Mouse (Mus musculus) layer of hippocampus, adult 9-11 months (tissue): Measurements from ENCODE around the gene Zfp335.

Experiments used
- DNase-seq: peaks from one replicate; pipeline ENCODE4 v3.0.0; 2022

Gene Zfp335

GRCm38 (mm10) chr2:164924100-164924857 is 12.7 kb upstream of the Zfp335 start:
- DNase-seq: peak; percentile 90

GRCm38 (mm10) chr2:164923291-164923690 is 11.7 kb upstream of the Zfp335 start:
- no peak for DNase-seq

DNA sequence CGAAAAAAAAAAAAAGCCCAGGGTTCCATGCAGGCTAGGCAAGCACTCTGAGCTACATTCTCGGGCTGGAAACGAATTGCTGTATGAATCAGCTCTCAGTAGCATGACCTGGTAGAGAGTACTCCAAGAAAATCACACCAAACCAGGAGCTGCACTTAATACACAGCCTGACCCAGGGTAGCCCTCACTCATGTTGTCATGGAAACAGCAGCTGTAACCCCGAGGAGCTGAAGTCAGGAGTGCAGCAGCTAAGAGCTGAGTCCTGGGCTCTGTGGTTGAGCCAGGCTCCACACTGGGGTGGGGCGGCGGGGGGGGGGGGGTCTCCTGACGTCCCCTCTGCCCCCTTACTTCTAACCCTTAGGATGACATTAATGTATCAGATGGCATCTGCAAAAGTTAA is 10.4 kb upstream of the Zfp335 start:
- DNase-seq: no peak

DNA sequence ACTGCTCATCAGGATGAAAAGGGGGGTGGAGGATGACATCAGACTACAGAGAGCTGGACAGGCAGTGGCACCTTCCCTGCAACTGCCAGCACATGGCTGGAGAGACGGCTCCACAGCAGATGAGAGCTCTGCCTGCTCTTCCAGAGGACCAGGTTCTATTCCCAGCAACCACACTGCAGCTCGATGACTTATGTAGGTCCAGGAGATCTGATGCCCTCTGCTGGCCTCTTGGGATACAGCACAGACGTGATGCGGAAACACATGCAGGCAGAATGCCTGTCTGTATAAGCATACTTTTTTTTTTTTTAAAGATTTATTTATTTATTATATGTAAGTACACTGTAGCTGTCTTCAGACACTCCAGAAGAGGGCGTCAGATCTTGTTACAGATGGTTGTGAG is 6.8 kb upstream of the Zfp335 start:
- no peak for DNase-seq

DNA sequence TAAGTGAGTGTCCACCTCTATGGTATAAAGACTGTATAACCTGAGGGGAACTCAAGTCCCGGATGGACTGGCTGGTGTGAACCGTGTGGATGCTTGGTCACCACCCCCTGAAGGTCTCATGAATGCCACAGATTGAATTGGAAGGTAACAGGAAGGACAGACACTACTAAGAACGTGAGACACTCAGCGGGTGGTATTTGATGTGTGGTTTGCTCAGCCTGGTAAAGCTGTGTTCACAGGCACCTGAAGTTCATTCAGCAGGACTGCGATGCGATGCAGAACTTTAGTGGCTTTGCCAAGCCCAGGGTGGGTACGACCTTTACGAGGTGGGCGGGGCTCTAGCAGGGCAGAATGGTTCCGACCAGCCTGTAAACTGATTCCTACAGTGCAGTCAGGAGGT is 5.8 kb upstream of the Zfp335 start:
- DNase-seq: no peak

DNA sequence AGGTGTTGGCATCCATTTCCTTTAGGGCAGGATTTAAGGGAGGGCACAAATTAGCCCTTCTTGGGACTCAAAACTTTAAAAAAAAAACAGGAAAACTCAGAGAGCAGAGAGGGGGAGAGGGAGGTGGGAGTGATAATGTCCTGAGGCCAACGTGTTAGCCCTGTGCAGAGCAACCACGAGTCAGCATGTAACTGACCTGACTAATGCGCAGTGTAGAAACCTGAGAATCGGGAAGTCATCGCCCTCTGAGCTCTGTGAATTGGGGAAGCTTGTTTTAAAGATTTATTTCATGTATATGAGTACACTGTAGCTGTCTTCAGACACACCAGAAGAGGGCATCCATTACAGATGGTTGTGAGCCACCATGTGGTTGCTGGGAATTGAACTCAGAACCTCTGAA is 5.3 kb upstream of the Zfp335 start:
- DNase-seq: no peak

DNA sequence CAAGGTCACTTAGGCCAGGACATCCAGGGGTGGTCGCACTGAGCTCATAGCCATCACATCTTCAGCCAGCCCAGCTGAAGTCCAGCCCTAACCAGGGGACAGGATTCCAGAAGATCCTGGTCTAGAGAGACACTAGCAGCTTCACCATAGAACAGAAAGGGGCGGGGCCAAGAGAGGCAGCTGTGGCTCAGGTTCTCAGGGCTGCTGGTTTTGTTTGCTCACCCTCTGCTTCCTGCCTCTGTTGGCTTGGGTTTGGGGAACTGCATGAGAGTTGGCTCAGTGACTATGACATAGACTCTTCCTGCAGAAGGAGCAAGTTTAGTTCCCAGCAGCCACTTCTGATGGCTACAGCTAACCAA is 1.9 kb upstream of the Zfp335 start:
- DNase-seq: peak; percentile 61

GRCm38 (mm10) chr2:164912749-164913427 is 1.3 kb upstream of the Zfp335 start:
- DNase-seq: no peak

- DNase-seq: peak; percentile 88
These were observed 594 bp upstream of the Zfp335 start for GRCm38 (mm10) chr2:164912151-164912550.

GRCm38 (mm10) chr2:164910360-164911061 is 1.0 kb downstream of the Zfp335 start:
- DNase-seq: no peak

DNA sequence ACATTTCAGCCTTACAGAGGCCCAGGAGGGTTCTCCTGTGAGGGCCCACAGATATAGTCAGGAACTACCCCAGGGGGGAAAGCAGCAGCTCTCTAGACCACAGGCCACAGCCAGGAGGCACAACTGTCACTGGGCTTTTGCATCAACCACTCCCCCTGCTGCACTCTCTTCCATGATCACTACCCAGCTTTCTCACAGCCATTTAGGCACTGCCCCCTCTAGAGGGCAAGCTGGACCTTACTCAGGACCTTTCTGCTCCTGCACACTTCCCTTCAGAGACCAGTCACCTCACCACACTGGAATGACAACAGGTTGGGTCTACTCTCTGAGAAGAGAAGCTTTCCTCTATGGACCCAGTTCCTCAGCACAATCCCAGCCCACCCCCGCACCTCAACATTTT is 2.0 kb downstream of the Zfp335 start:
- no peak for DNase-seq

GRCm38 (mm10) chr2:164909100-164909499 is 2.5 kb downstream of the Zfp335 start:
- DNase-seq: no peak

DNA sequence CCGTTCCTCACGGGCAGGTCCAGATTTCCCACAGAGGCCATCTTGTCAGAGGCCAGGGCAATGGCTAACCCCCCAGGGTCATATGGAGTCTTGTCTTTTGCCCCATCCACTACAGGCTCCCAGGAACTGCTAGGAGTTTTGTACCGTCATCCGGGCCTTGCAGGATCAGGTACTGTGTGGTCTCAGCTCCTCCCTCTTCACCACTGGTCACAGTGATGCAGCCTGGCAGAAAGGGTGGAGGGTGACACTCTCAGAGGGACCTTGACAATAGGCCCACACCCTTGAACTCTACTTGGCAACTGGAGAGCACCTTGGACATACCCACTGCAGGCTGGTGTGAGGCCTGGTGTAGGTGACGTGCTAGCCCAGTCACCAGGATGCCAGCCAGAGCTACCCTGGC is 3.5 kb downstream of the Zfp335 start:
- no peak for DNase-seq

DNA sequence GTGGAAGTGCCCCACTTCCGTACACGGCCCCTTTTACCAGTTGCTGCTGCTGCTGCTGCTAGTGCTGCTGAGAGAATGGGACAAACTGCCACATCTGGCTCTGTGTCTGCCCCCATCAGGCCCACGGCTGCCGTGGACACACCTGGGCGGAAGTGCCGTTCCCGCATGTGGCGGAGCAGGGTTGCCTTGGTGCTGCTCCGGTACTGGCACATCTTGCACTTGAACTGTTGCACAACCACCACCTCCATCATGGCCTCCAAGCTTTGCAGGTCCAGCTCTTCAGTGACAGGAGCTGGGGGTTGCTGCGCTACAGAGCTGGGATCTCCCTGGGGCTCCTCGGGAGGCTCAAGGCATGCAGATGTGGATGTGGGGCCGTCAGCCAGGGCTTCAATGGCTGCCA is 4.0 kb downstream of the Zfp335 start:
- no peak for DNase-seq

DNA sequence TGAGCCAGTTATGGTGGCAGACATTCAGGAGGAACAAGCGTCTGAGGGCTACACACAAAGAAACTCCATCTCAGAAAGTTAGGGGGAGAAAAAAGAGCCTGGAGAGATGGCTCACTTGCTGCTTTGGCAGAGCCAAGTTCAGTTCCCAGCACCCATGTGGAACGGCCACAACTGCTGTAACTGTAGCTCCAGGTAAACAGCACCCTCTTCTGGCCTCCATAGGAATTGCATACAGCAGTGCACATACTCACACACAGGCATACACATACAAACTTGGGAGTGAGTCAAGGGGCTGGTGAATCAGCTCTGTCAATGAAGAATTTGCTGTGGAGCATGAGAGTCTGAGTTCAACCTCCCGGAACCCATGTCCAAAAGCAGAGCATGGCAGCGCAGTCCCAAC is 5.5 kb downstream of the Zfp335 start:
- no peak for DNase-seq

GRCm38 (mm10) chr2:164903496-164903895 is 8.1 kb downstream of the Zfp335 start:
- DNase-seq: no peak

DNA sequence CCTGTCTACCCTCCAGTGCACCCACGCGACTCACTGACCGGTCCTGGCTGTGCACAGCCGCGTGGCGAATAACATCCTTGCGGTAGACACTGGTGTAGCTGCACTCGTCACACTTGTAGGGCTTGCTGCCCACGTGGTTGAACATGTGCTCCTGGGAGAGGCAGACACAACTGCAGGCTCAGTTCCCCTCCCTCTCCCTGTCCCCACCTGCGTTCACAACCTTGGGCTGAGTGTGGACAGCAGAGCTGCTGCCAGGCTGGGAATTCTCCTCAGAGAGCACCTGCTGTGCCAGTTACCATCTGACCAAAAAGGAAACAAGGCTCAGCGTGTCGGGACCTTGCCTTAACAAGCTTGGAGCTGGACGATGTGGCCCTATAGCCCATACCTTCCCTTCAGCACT is 10.2 kb downstream of the Zfp335 start:
- no peak for DNase-seq

DNA sequence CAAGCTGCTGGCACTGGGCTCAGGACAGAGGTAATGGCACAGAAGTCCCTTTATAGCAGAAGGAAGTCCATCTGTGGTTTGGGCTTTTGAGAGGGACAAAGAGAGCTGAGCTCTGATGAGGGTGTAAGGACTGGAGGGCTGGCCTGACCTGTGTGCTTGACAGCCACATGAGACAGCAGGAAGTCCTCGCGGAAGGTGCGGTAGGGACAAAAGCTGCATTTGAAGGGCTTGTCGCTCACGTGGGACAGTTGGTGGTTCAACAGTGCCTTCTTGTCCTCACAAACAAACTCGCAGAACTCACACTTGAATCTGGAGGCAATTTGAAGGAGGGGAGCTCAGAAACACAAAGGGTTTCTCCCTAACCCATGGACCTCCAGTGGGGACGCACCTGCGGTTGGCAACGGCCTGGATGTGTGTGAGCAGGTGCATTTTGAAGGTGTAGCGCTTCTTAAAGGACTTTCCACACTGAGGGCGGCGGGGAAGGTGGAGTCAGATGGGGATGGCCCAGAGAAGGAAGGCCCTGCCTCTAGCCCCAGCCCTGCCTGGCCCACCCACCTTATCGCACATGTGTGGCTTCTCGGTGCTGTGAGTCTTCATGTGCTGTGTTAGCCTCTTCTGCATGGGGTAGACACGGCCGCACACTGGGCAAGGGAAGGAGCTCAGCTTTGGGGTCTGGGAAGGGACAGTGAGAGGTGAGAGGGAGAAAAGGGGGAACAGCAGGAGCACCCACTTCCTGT is 11.7 kb downstream of the Zfp335 start:
- DNase-seq: no peak

DNA sequence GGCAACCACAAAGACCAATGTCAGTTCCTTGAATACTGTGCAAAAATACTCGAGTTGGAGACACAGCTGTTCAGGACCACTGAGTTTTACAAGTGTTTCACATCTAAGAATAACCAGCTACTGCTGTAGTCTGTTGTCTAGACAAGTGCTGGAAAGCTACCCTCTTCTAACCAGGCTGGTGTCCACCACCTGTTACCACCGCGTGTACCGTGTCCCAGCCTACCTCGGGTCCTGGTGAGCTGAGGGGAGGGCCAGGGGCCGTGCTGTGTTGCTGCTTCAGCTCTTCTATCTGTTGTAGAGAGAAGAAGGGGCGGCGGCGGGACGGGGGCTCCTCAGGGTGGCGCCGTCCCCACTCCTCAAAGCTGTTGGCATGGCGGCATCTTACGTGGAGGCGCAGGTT is 12.5 kb downstream of the Zfp335 start:
- no peak for DNase-seq

GRCm38 (mm10) chr2:164898008-164898407 is 13.5 kb downstream of the Zfp335 start:
- no peak for DNase-seq

DNA sequence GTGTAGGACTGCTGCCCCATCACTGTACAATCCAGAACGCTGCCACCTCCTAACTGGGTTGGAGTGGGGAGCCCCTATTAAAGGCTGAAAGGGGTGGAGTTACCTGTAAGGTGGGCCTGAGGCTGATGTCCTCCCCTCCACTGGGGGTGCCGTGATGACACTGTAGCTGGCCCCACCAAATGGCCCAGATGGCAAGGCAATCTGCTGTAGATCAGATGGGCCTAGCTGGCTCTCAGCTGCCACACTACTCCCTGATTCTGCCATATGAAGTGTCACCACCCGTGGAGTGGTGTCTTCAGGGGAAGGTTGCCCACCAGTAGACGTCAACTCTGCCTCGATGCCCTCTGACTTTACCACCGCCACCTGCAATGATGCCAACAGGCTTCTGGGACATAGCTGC is 15.7 kb downstream of the Zfp335 start:
- no peak for DNase-seq

DNA sequence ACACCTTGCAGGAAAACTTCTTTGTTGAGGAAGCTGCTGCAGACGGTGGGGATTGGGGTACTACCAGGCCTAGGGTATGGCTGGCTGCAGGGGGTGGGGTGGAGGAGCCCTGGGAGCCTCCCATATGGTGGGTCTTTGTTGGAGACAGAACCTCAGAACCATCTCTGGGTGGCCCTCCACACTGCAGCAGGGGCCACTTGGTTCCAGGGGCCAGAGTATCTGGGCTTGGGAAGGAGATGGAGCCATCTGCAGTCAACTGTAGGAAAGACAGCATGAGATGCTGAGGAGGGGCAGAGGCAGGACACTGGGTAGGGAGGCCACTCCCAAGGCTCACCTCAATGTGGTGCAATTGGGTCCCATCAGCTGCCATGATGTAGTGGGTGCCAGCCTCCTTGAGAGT is 16.9 kb downstream of the Zfp335 start:
- no peak for DNase-seq

- DNase-seq: no peak
These were observed 17.5 kb downstream of the Zfp335 start for GRCm38 (mm10) chr2:164894048-164894447.
